15 mouse cellular contexts compared by ENCODE assay signal in the genomic region with DNA sequence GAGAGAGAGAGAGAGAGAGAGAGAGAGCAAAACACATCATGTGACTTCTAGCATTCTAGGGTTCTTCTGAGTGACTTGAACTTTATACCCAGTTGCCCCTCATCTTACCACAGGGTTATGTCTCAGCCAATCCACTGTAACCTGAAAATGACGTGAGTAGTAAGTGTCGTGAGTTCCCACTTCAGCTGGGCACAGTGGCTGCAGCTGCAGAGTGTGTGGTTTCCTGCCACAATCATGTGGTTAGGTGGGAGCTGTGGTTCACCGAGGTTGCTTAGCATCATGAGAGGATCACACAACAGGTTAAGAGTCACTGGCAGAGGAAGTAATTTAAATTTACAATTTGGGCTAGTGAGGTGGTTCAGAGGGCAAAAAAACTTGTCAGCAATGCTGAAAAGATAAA.
DNase-seq lines count a peak whose midpoint lies in the region; ATAC-seq lines count a peak whose summit lies in the region.
"Had no signal": no experiment of that assay in that cellular context is flagged by ENCODE, and none has a peak within 500 bp of the region (broad histone marks: within the 10 kb centered on the region; RNA-seq: fewer than 3 reads in every experiment).

No protein-coding gene starts in this region.

- no peak; the same call in 1 of the 2 replicates for ATAC-seq in megakaryocyte, adult 5-6 weeks (ENCODE audit: poor library complexity, severe bottlenecking)
- ATAC-seq: intestine, embryonic 16.5 days had no signal

- intact Hi-C loops in left cerebral cortex, postnatal 4 days (cut with DNase I), result no loop called here

- peak; percentile 77 to 82 for DNase-seq in B cell, adult 2 months
- DNase-seq in c-Kit-positive CD71-negative TER-119-negative erythroid progenitor cells, embryonic 14.5 days (ENCODE audit: low read depth), result peak; percentile 20
- DNase-seq in naive thymus-derived CD4-positive, alpha-beta T cell, adult 2 months (ENCODE audit: low read depth), result peak; percentile 3
- DNase-seq in thymus, postnatal 0 days (ENCODE audit: low spot score), result peak; percentile 24
- DNase-seq in left cerebral cortex, postnatal 4 days, result no peak
- no peak for DNase-seq in right cerebral cortex, postnatal 25 days
- no peak for DNase-seq in adrenal gland, adult (ENCODE audit: inconsistent age in 2 of 2, low spot score in 1 of 2)
- DNase-seq: adrenal gland, postnatal 10 days; cerebellum, adult 18-20 months; cerebellum, postnatal 36 days; kidney, postnatal 10 days; lung, postnatal 10 days; right cerebral cortex, postnatal 14 days had no signal

Comparison
In these comparisons a context has a peak if more than half of its experiments do, and no peak if none do; other contexts are left out.
1. DNase-seq: peak in B cell, adult 2 months (2 of 2), c-Kit-positive CD71-negative TER-119-negative erythroid progenitor cells, embryonic 14.5 days (single experiment), naive thymus-derived CD4-positive, alpha-beta T cell, adult 2 months (single experiment) and thymus, postnatal 0 days (single experiment); none in left cerebral cortex, postnatal 4 days (single experiment), right cerebral cortex, postnatal 25 days (single experiment) and adrenal gland, adult (0 of 2).